Mouse (Mus musculus): ENCODE data around the gene Zfp770.

GRCm38 (mm10) chr2:114156639-114157038 lies 44.6 kb downstream of the Zfp770 start:
- TF ChIP-seq GATA1 (IDR thresholded peaks at IDR 0.05; ENCODE audit: low read length): no peak
- peak; percentile 35; the same call in 1 of the 3 replicates for TF ChIP-seq TAL1 (IDR thresholded peaks at IDR 0.05; ENCODE audit: low read length)

Data from erythroblast, embryonic 14.5 days (primary cell).